Mouse (Mus musculus) MN1 (cell line): ENCODE results near the gene Olfr381.
"Not testable (repeated sequence)": the region's sequence is repeated elsewhere in the genome, so short reads cannot be mapped to it uniquely, and the experiment has no call there.

Experiments used
- DNase-seq: peaks from one replicate; pipeline ENCODE4 v3.0.0-alpha.2; 2016; ENCODE audit warnings: low spot score

The Olfr381 gene

GRCm38 (mm10) chr11:73491503-73491902 is at the start of gene Olfr381:
Gene Olfr381, minus strand, starts transcription at chr11:73491603.
- no peak for DNase-seq

- not testable (repeated sequence) for DNase-seq
These were observed 37.6 kb upstream of the Olfr381 start for GRCm38 (mm10) chr11:73528971-73529370.

- no peak for DNase-seq
These were observed 25.7 kb upstream of the Olfr381 start, which contains the start of gene Olfr382 for GRCm38 (mm10) chr11:73517097-73517496. Gene Olfr382, minus strand, starts transcription at chr11:73517197.

GRCm38 (mm10) chr11:73457408-73457807 is 34.0 kb downstream of the Olfr381 start, which contains the start of gene Olfr380:
Gene Olfr380, minus strand, starts transcription at chr11:73457508.
- DNase-seq = no peak
